Mouse (Mus musculus) intestine, postnatal 0 days (tissue): ENCODE data around the gene Brd1. TPM values are rescaled to one million over a fixed set of nuclear protein-coding genes. Genes with fewer than 3 reads are reported as not detected.
"Not testable (repeated sequence)": the region's sequence is repeated elsewhere in the genome, so short reads cannot be mapped to it uniquely, and the experiment has no call there.

Source experiments
- ATAC-seq: fragments of 200-750 bp; cut with Nextera tagmentation; 2 replicates; pipeline ENCODE4 v1.8.0; 2017; ENCODE audit warnings: mild to moderate bottlenecking, moderate TSS enrichment, moderate library complexity
- H3K27ac ChIP-seq: fragments of 300-500 bp; sonication (generic); 2 replicates; pipeline ENCODE4 v1.5.1; 2014; ENCODE audit warnings: mild to moderate bottlenecking, low read depth, low read length, moderate library complexity
- H3K27me3 ChIP-seq: fragments of 300-500 bp; sonication (generic); replicated peaks from 2 replicates; pipeline ENCODE4 v1.6.1; 2014; ENCODE audit warnings: low read length, mixed read lengths; ENCODE audit not compliant: control insufficient read depth, insufficient read depth
- H3K36me3 ChIP-seq: fragments of 300-500 bp; sonication (generic); 2 replicates; pipeline ENCODE4 v1.6.1; 2014; ENCODE audit warnings: mild to moderate bottlenecking, moderate library complexity; ENCODE audit not compliant: control insufficient read depth, insufficient read depth
- H3K4me1 ChIP-seq: fragments of 300-500 bp; sonication (generic); replicated peaks from 2 replicates; pipeline ENCODE4 v1.6.1; 2014; ENCODE audit warnings: antibody characterized with exemption, low read length, mixed read lengths; ENCODE audit not compliant: control insufficient read depth, insufficient read depth
- H3K4me2 ChIP-seq: fragments of 300-500 bp; sonication (generic); replicated peaks from 2 replicates; pipeline ENCODE4 v1.6.1; 2014; ENCODE audit warnings: low read depth, mild to moderate bottlenecking, moderate library complexity
- H3K4me3 ChIP-seq: fragments of 300-500 bp; sonication (generic); 2 replicates; pipeline ENCODE4 v1.5.1; 2014; ENCODE audit warnings: low read depth, low read length
- H3K9ac ChIP-seq: fragments of 300-500 bp; sonication (generic); 2 replicates; pipeline ENCODE4 v1.6.1; 2014; ENCODE audit warnings: mild to moderate bottlenecking, low read depth, low read length
- H3K9me3 ChIP-seq: fragments of 300-500 bp; sonication (generic); 2 replicates; pipeline ENCODE4 v1.6.1; 2016; ENCODE audit warnings: mixed run types; ENCODE audit not compliant: control insufficient read depth
- CTCF ChIP-seq: sonication (generic); IDR thresholded peaks from 2 replicates; pipeline ENCODE4 v1.5.1; 2016; ENCODE audit warnings: low read depth, mild to moderate bottlenecking, control low read depth, antibody characterized with exemption, moderate library complexity
- WGBS: fragments of 180-500 bp; shearing (Covaris S2); extraction: QIAGEN DNeasy Blood & Tissue Kit; methylation state at CpG from one replicate; pipeline ENCODE4 v1.1.7; 2014; 5-methylcytosine and 5-hydroxymethylcytosine counted together
- polyA plus RNA-seq: library from polyadenylated mRNA; unstranded; fragments of >200 nt; fragmentation: Nextera tagmentation; extraction: Ambion mirVana; gene quantifications from 2 replicates; pipeline ENCODE4 v1.2.1, GENCODE M21; 2015

Gene Brd1
- polyA plus RNA-seq, 1 experiment from 2014 or later, result 11.4 TPM

- peak; percentile 39; the same call in 1 of the 2 replicates for ATAC-seq
- no peak for TF ChIP-seq CTCF
- Histone ChIP-seq H3K27me3 (no peaks in the 10 kb centered on the region), H3K9me3 (no peaks in the 10 kb centered on the region), H3K36me3 (peaks cover 96% of the 10 kb centered on the region), H3K4me1 (no peaks in the 10 kb centered on the region), H3K27ac (no peak overlapping the region; the same call in 1 of the 2 replicates), H3K4me3 (no peak overlapping the region), H3K4me2 (no peak overlapping the region), H3K9ac (no peak overlapping the region)
- 64% methylated on average over 13 of the region's 13 CpGs for WGBS
Observed at GRCm38 (mm10) chr15:88708657-88709511, 25.1 kb downstream of the Brd1 start.

GRCm38 (mm10) chr15:88708204-88708603 is 25.8 kb downstream of the Brd1 start:
- WGBS, result 75% methylated on average over 5 of the region's 5 CpGs
- H3K9me3 ChIP-seq, result no peaks in the 10 kb centered on the region
- no peaks in the 10 kb centered on the region for H3K27me3 ChIP-seq
- TF ChIP-seq CTCF, result no peak
- H3K36me3 ChIP-seq, result peaks cover 96% of the 10 kb centered on the region
- H3K4me3 ChIP-seq, result no peak overlapping the region
- no peak overlapping the region for H3K4me2 ChIP-seq
- no peak overlapping the region for H3K27ac ChIP-seq
- H3K9ac ChIP-seq, result no peak overlapping the region
- no peaks in the 10 kb centered on the region for H3K4me1 ChIP-seq
- ATAC-seq, result no peak

GRCm38 (mm10) chr15:88706987-88707386 is 27.0 kb downstream of the Brd1 start:
- H3K27me3 ChIP-seq, H3K27ac ChIP-seq, H3K4me3 ChIP-seq, H3K9me3 ChIP-seq, H3K4me2 ChIP-seq, H3K4me1 ChIP-seq, ATAC-seq, H3K9ac ChIP-seq: not testable (repeated sequence)
- H3K36me3 ChIP-seq, result peaks cover 96% of the 10 kb centered on the region
- WGBS, result 74% methylated on average over 13 of the region's 13 CpGs

- Histone ChIP-seq H3K27me3 (no peaks in the 10 kb centered on the region), H3K36me3 (peaks cover 95% of the 10 kb centered on the region), H3K9ac (no peak overlapping the region), H3K4me2 (no peak overlapping the region), H3K4me3 (no peak overlapping the region), H3K4me1 (no peaks in the 10 kb centered on the region), H3K9me3 (no peaks in the 10 kb centered on the region), H3K27ac (peak overlapping the region; percentile 28; the same call in 1 of the 2 replicates)
- WGBS, result 82% methylated on average over 6 of the region's 6 CpGs
- ATAC-seq, result no peak
- TF ChIP-seq CTCF, result no peak
Observed at GRCm38 (mm10) chr15:88706320-88706719, 27.7 kb downstream of the Brd1 start.

GRCm38 (mm10) chr15:88704284-88704683 is 29.7 kb downstream of the Brd1 start:
- TF ChIP-seq CTCF, result no peak

GRCm38 (mm10) chr15:88702501-88702900 is 31.5 kb downstream of the Brd1 start:
- Histone ChIP-seq H3K27ac (no peak overlapping the region), H3K27me3 (no peaks in the 10 kb centered on the region), H3K9me3 (no peaks in the 10 kb centered on the region), H3K4me1 (no peaks in the 10 kb centered on the region), H3K9ac (no peak overlapping the region), H3K36me3 (peaks cover 90% of the 10 kb centered on the region), H3K4me3 (no peak overlapping the region), H3K4me2 (no peak overlapping the region)
- no peak for ATAC-seq
- WGBS, result 85% methylated on average over 3 of the region's 3 CpGs
- no peak for TF ChIP-seq CTCF

More at GRCm38 (mm10) chr15:88704284-88704683, 29.7 kb downstream of the Brd1 start:
- no peaks in the 10 kb centered on the region for H3K4me1 ChIP-seq
- H3K36me3 ChIP-seq, result peaks cover 92% of the 10 kb centered on the region
- H3K4me3 ChIP-seq, result no peak overlapping the region
- no peaks in the 10 kb centered on the region for H3K9me3 ChIP-seq
- WGBS, result 48% methylated on average over 1 of the region's 1 CpGs
- H3K4me2 ChIP-seq, result no peak overlapping the region
- ATAC-seq, result no peak
- H3K27ac ChIP-seq, result peak overlapping the region; percentile 35; the same call in 1 of the 2 replicates
- H3K9ac ChIP-seq, result no peak overlapping the region
- H3K27me3 ChIP-seq, result no peaks in the 10 kb centered on the region
